Mouse (Mus musculus) ES-Bruce4 (cell line): ENCODE data around the gene Herc3.
"Not testable (repeated sequence)": the region's sequence is repeated elsewhere in the genome, so short reads cannot be mapped to it uniquely, and the experiment has no call there.

Source experiments
- CTCF ChIP-seq: IDR thresholded peaks from one replicate; pipeline ENCODE4 v1.8.1; 2011; ENCODE audit warnings: low read depth, low read length
- EP300 ChIP-seq: IDR thresholded peaks from 2 replicates; pipeline ENCODE4 v1.6.1; 2011; ENCODE audit warnings: low read depth, low read length; ENCODE audit not compliant: insufficient read depth
- POLR2A ChIP-seq: IDR thresholded peaks from one replicate; pipeline ENCODE4 v1.8.1; 2011; ENCODE audit warnings: low read length; ENCODE audit not compliant: insufficient read depth

DNA sequence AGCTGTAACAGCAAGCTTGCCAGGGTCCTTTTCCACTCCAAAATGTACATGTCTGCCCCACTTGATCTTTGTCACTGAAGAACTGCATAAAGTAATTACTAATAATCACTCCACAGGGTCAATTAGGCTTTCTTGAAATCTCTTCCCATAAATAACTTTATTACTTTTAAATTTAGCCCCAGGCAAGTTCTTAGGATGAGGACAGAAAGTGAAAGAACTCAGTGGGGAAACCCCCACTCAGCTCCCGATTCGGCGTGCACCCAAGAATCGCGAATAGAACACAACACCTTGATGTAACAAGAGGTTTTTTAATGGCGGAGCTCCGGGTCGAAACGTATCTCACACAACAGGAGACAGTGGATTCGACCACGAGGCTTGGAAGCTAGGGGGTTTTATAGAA is 14.2 kb upstream of the Herc3 start:
- not testable (repeated sequence) for TF ChIP-seq CTCF, EP300, POLR2A
